Mouse (Mus musculus): ENCODE results near the gene Prkag2.

DNA sequence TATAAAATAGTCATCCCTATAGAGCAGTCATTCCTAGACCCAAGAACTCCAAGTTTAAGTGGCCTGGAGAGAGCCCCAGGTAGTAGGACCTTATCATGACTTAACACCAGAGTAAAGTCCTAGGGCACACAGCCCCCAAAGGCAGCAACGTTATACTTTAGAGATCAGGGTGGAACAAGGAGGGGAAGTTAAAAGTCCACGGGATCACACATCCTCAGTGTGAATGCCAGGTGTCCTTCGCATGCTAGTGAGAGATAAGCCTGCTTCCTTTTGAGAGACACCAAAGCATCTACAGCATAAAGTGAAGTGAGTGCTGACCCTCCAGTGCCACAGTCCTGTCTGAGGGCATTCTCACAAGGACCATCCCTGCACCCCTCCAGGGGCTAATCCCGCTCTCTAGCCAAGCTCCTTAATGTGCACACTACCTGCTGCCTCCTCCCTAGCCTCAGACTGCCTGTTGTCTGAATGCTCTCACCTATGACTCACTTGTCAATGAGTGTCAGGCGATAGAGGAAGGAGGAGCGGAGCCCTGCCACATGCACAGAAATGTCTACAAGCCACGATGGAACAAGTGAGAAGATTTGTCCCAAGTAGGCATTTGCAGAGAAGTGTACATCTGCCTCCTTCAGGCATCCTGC, 132.4 kb downstream of the Prkag2 start:
- no peak for TF ChIP-seq CTCF (IDR thresholded peaks at IDR 0.05; ENCODE audit: control insufficient read depth, insufficient read depth, low read length)
- no peak for TF ChIP-seq POLR2A (IDR thresholded peaks at IDR 0.05; ENCODE audit: borderline replicate concordance, control insufficient read depth, low read depth, low read length)

Data from bone marrow, adult 2 months (tissue).